Mouse (Mus musculus): ENCODE results near the gene Esrrg.

- TF ChIP-seq POLR2A (IDR thresholded peaks at IDR 0.05; ENCODE audit: control insufficient read depth, extremely low read depth, insufficient read depth, low read length, poor library complexity): no peak
- TF ChIP-seq CTCF (IDR thresholded peaks at IDR 0.05; ENCODE audit: borderline replicate concordance, control insufficient read depth, extremely low read depth, insufficient read depth, low read length, poor library complexity): no peak
Measured at GRCm38 (mm10) chr1:187740531-187740930, 131.9 kb downstream of the Esrrg start.
